8 mouse cellular contexts compared by ENCODE assay signal in genomic region chr6:116338520-116338919, GRCm38 (mm10). TPM values are rescaled to one million over a fixed set of nuclear protein-coding genes. Genes with fewer than 3 reads are reported as not detected.
DNase-seq lines count a peak whose midpoint lies in the region; ATAC-seq and TF ChIP-seq lines count a peak whose summit lies in the region.

No protein-coding gene starts in this region.

- no peak for TF ChIP-seq CTCF in MEL (IDR thresholded peaks at IDR 0.05 in 2 of 3, conservative IDR thresholded peaks at IDR 0.05 in 1 of 3; ENCODE audit: control insufficient read depth in 1 of 3, insufficient read depth in 1 of 3, low read depth in 2 of 3, low read length in 3 of 3, poor library complexity in 1 of 3, severe bottlenecking in 1 of 3)

- H3K27me3 ChIP-seq in heart, embryonic 16.5 days (ENCODE audit: control insufficient read depth, insufficient read depth, low read length) = no peaks in the 10 kb centered on the region
- H3K27me3 ChIP-seq in MEL (ENCODE audit: control insufficient read depth in 1 of 2, insufficient read depth in 2 of 2, low read length in 2 of 2) = no peaks in the 10 kb centered on the region
- H3K27me3 ChIP-seq in hindbrain, embryonic 11.5 days (ENCODE audit: control insufficient read depth, insufficient read depth, low read length) = no peaks in the 10 kb centered on the region
- no peaks in the 10 kb centered on the region for H3K27me3 ChIP-seq in midbrain, embryonic 11.5 days (ENCODE audit: control insufficient read depth, insufficient read depth, low read length)

- TF ChIP-seq EP300 in MEL (IDR thresholded peaks at IDR 0.05; ENCODE audit: low read depth in 1 of 2, low read length in 2 of 2) = peak in 1 of 2 experiments; percentile 31; a peak in 2 of 4 replicates

- no peaks in the 10 kb centered on the region for H3K36me3 ChIP-seq in heart, embryonic 16.5 days (ENCODE audit: control insufficient read depth, insufficient read depth)
- H3K36me3 ChIP-seq in MEL (ENCODE audit: control insufficient read depth in 1 of 2, insufficient read depth in 2 of 2, low read length in 2 of 2) = peaks cover 0 to 24% of the 10 kb centered on the region in 2 experiments; a peak in 2 of 4 replicates
- H3K36me3 ChIP-seq in hindbrain, embryonic 11.5 days (ENCODE audit: control insufficient read depth, insufficient read depth, low read length) = peaks cover 2% of the 10 kb centered on the region; the same call in 1 of the 2 replicates
- H3K36me3 ChIP-seq in midbrain, embryonic 11.5 days (ENCODE audit: control insufficient read depth, insufficient read depth, low read length) = no peaks in the 10 kb centered on the region

- peaks cover 12% of the 10 kb centered on the region for H3K79me2 ChIP-seq in MEL (ENCODE audit: control insufficient read depth, insufficient read depth, low read length, poor library complexity)

- peak overlapping the region; percentile 83 for H3K9ac ChIP-seq in heart, embryonic 16.5 days (ENCODE audit: low read length)
- H3K9ac ChIP-seq in MEL (ENCODE audit: control insufficient read depth, low read depth, low read length, poor library complexity, severe bottlenecking) = peak overlapping the region; percentile 92
- peak overlapping the region; percentile 84 for H3K9ac ChIP-seq in hindbrain, embryonic 11.5 days (ENCODE audit: low read depth, low read length)
- H3K9ac ChIP-seq in midbrain, embryonic 11.5 days (ENCODE audit: low read length) = peak overlapping the region; percentile 85

- no peak for TF ChIP-seq POLR2A in MEL (IDR thresholded peaks at IDR 0.05; ENCODE audit: control insufficient read depth in 1 of 2, insufficient read depth in 1 of 2, low read depth in 1 of 2, low read length in 2 of 2, poor library complexity in 1 of 2)

- peak overlapping the region; percentile 85 for H3K4me2 ChIP-seq in heart, embryonic 16.5 days (ENCODE audit: low read depth, low read length)
- H3K4me2 ChIP-seq in hindbrain, embryonic 11.5 days (replicated peaks; ENCODE audit: low read depth, low read length) = peak overlapping the region; percentile 57
- H3K4me2 ChIP-seq in midbrain, embryonic 11.5 days = peak overlapping the region; percentile 58

- intact Hi-C loops in heart, postnatal 36 days (cut with DNase I) = no loop called here
- intact Hi-C loops in left cerebral cortex, postnatal 36 days (cut with DNase I) = loop anchor here (5.0 kb wide), 1 partner anchor 76 kb away; the partner anchor contains the start of gene Zfand4

- no peak for DNase-seq in heart, postnatal 36 days
- DNase-seq in MEL (ENCODE audit: low read depth, low spot score) = no peak
- no peak for DNase-seq in hindbrain, embryonic 11.5 days (ENCODE audit: low spot score)
- no peak for DNase-seq in midbrain, embryonic 11.5 days (ENCODE audit: low spot score, missing footprints)
- no peak for DNase-seq in left cerebral cortex, postnatal 36 days (ENCODE audit: low spot score in 2 of 2)
- no peak for DNase-seq in MN1 (ENCODE audit: low spot score)
- DNase-seq in right cerebral cortex, postnatal 36 days (ENCODE audit: low spot score in 2 of 2) = no peak

- peaks cover 5% of the 10 kb centered on the region for H3K4me1 ChIP-seq in heart, embryonic 16.5 days (ENCODE audit: control insufficient read depth, insufficient read depth, low read length)
- H3K4me1 ChIP-seq in MEL (ENCODE audit: control insufficient read depth in 1 of 2, insufficient read depth in 2 of 2, low read length in 2 of 2) = peaks cover 4 to 14% of the 10 kb centered on the region in 2 experiments
- no peaks in the 10 kb centered on the region for H3K4me1 ChIP-seq in hindbrain, embryonic 11.5 days (replicated peaks; ENCODE audit: control insufficient read depth, insufficient read depth, low read length)
- H3K4me1 ChIP-seq in midbrain, embryonic 11.5 days (ENCODE audit: control insufficient read depth, insufficient read depth, low read length) = peaks cover 4% of the 10 kb centered on the region; the same call in 1 of the 2 replicates

- ATAC-seq in heart, embryonic 16.5 days (replicated peaks; ENCODE audit: extremely low read depth, insufficient read depth, low FRiP score) = no peak
- no peak for ATAC-seq in hindbrain, embryonic 11.5 days (ENCODE audit: low FRiP score)
- ATAC-seq in midbrain, embryonic 11.5 days (ENCODE audit: low FRiP score) = no peak

- H3K4me3 ChIP-seq in heart, embryonic 16.5 days (ENCODE audit: low read length) = peak overlapping the region; percentile 83
- H3K4me3 ChIP-seq in MEL (ENCODE audit: control insufficient read depth in 1 of 2, insufficient read depth in 1 of 2, low read depth in 2 of 2, low read length in 2 of 2) = peak overlapping the region; percentile 74 to 83
- H3K4me3 ChIP-seq in hindbrain, embryonic 11.5 days (ENCODE audit: low read depth, low read length) = peak overlapping the region; percentile 98
- peak overlapping the region; percentile 95 for H3K4me3 ChIP-seq in midbrain, embryonic 11.5 days (ENCODE audit: low read depth, low read length)

- H3K27ac ChIP-seq in heart, embryonic 16.5 days (ENCODE audit: low read length) = no peak overlapping the region
- peak overlapping the region; percentile 13 for H3K27ac ChIP-seq in MEL (ENCODE audit: control insufficient read depth, low read depth, low read length)
- H3K27ac ChIP-seq in hindbrain, embryonic 11.5 days (ENCODE audit: low read depth, low read length) = no peak overlapping the region
- no peak overlapping the region for H3K27ac ChIP-seq in midbrain, embryonic 11.5 days (ENCODE audit: low read depth, low read length)

- TF ChIP-seq RAD21 in MEL (IDR thresholded peaks at IDR 0.05; ENCODE audit: low read depth, low read length) = no peak

- 8% methylated on average over 8 of the region's 8 CpGs for WGBS in heart, embryonic 16.5 days
- 10% methylated on average over 8 of the region's 8 CpGs for WGBS in hindbrain, embryonic 11.5 days
- 10% methylated on average over 8 of the region's 8 CpGs for WGBS in midbrain, embryonic 11.5 days

- no peaks in the 10 kb centered on the region for H3K9me3 ChIP-seq in heart, embryonic 16.5 days (replicated peaks; ENCODE audit: control insufficient read depth, low read length)
- H3K9me3 ChIP-seq in MEL (replicated peaks; ENCODE audit: insufficient read depth, low read length) = no peaks in the 10 kb centered on the region
- no peaks in the 10 kb centered on the region for H3K9me3 ChIP-seq in hindbrain, embryonic 11.5 days (ENCODE audit: control insufficient read depth, low read length)
- no peaks in the 10 kb centered on the region for H3K9me3 ChIP-seq in midbrain, embryonic 11.5 days (ENCODE audit: control insufficient read depth, low read length)

TF ChIP-seq in MEL, 35 proteins besides CTCF, POLR2A, EP300 and RAD21:
- TF ChIP-seq SIN3A (IDR thresholded peaks at IDR 0.05; ENCODE audit: low read length) (peak; percentile 15; the same call in 1 of the 2 replicates), MXI1 (IDR thresholded peaks at IDR 0.05; ENCODE audit: low read depth, low read length) (0 out of 2 replicates have a peak, but pooled peaks have one; percentile 2), KAT2A (conservative IDR thresholded peaks at IDR 0.05; ENCODE audit: low read depth, low read length) (no peak), CHD1 (IDR thresholded peaks at IDR 0.05; ENCODE audit: low read depth, low read length) (peak; percentile 90; the same call in 1 of the 2 replicates), TCF12 (IDR thresholded peaks at IDR 0.05; ENCODE audit: low read depth, low read length) (no peak), ETS1 (IDR thresholded peaks at IDR 0.05; ENCODE audit: low read depth, low read length) (0 out of 2 replicates have a peak, but pooled peaks have one; percentile 11), MYB (IDR thresholded peaks at IDR 0.05; ENCODE audit: low read depth, low read length) (no peak), UBTF (IDR thresholded peaks at IDR 0.05; ENCODE audit: borderline replicate concordance, insufficient read depth, low read depth, low read length) (no peak), GATA1 (IDR thresholded peaks at IDR 0.05; ENCODE audit: low read depth, low read length) (no peak), ZKSCAN1 (IDR thresholded peaks at IDR 0.05; ENCODE audit: low read depth, low read length) (peak; percentile 41; the same call in 1 of the 2 replicates), ZNF384 (IDR thresholded peaks at IDR 0.05; ENCODE audit: low read depth, low read length) (peak; percentile 87)

RNA-seq across cellular contexts. Expression of gene March8, which starts 0.7 kb away (rescaled TPM):
- 25.2 and 26.5 TPM in 2 replicates for polyA plus RNA-seq in heart, embryonic 16.5 days (2015; fragmentation: Nextera tagmentation; extraction: Ambion mirVana)
- total RNA-seq in heart, postnatal 36 days (2021) = 10 to 100 TPM; 45.4 to 50.6 TPM
- total RNA-seq in MEL (2012; rRNA removed) = 20.8 and 22.7 TPM in 2 replicates
- 10 to 100 TPM in 1 of 2 experiments, not detected in 1; 24.9 TPM for polyA plus RNA-seq in MEL (2012; ENCODE audit: insufficient read depth in 1 of 2, insufficient read length in 2 of 2, low read depth in 1 of 2, low replicate concordance in 2 of 2, missing spikeins in 1 of 2)
- 47.9 and 52.8 TPM in 2 replicates for polyA plus RNA-seq in hindbrain, embryonic 11.5 days (2014; fragmentation: Nextera tagmentation; extraction: Ambion mirVana)
- polyA plus RNA-seq in midbrain, embryonic 11.5 days (2014; fragmentation: Nextera tagmentation; extraction: Ambion mirVana) = 35.3 and 37.4 TPM in 2 replicates
- total RNA-seq in left cerebral cortex, postnatal 36 days (2021) = 10 to 100 TPM; 48.4 to 50.1 TPM
